ENCODE assay signal across 16 mouse cellular contexts in the genomic region with DNA sequence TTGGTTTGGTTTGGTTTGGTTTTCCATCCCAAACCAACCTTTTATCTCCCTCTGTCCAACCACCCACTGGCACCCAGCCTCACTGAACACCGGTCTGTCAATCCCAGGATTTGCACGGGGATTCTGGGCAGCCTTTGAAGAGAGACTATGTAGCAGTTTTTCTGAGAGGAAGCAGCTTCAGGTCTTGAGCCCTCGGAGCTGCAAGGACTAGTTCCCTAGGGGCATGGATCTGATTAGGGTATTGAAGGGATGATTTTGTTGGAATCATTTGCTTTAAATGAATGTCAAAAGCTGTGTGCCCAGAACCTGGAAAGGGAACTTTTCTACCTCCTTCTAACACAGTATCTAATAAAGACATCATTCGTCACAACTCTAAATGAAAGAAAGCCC. TPM values are rescaled to one million over a fixed set of nuclear protein-coding genes. Genes with fewer than 3 reads are reported as not detected.
DNase-seq lines count a peak whose midpoint lies in the region; ATAC-seq and TF ChIP-seq lines count a peak whose summit lies in the region.
"Had no signal": no experiment of that assay in that cellular context is flagged by ENCODE, and none has a peak within 500 bp of the region (broad histone marks: within the 10 kb centered on the region; RNA-seq: fewer than 3 reads in every experiment).

No protein-coding gene starts in this region.

- no peaks in the 10 kb centered on the region for H3K36me3 ChIP-seq in forebrain, embryonic 11.5 days (ENCODE audit: control insufficient read depth, insufficient read depth, low read length)
- no peaks in the 10 kb centered on the region for H3K36me3 ChIP-seq in forebrain, embryonic 15.5 days
- no peaks in the 10 kb centered on the region for H3K36me3 ChIP-seq in kidney, postnatal 0 days (ENCODE audit: insufficient read depth, low read length)
- H3K36me3 ChIP-seq in limb, embryonic 11.5 days (ENCODE audit: control insufficient read depth, insufficient read depth, low read length): no peaks in the 10 kb centered on the region
- H3K36me3 ChIP-seq: heart, embryonic 13.5 days; liver, embryonic 13.5 days had no signal

- H3K27ac ChIP-seq in forebrain, embryonic 11.5 days (ENCODE audit: low read depth, low read length): no peak overlapping the region
- H3K27ac ChIP-seq in forebrain, embryonic 15.5 days (replicated peaks): no peak overlapping the region
- no peak overlapping the region for H3K27ac ChIP-seq in kidney, postnatal 0 days
- H3K27ac ChIP-seq in limb, embryonic 11.5 days (replicated peaks; ENCODE audit: low read depth, low read length): peak overlapping the region; percentile 69
- H3K27ac ChIP-seq: heart, embryonic 13.5 days; liver, embryonic 13.5 days had no signal

- H3K4me2 ChIP-seq in forebrain, embryonic 11.5 days (ENCODE audit: low read depth, low read length, severe bottlenecking): no peak overlapping the region
- no peak overlapping the region for H3K4me2 ChIP-seq in forebrain, embryonic 15.5 days (replicated peaks)
- no peak overlapping the region for H3K4me2 ChIP-seq in kidney, postnatal 0 days (ENCODE audit: low read length)
- H3K4me2 ChIP-seq in limb, embryonic 11.5 days (ENCODE audit: low read depth, severe bottlenecking): peak overlapping the region; percentile 62

- H3K4me1 ChIP-seq in forebrain, embryonic 11.5 days (replicated peaks; ENCODE audit: control insufficient read depth, insufficient read depth, low read length): peaks cover 9% of the 10 kb centered on the region; the same call in 1 of the 2 replicates
- H3K4me1 ChIP-seq in forebrain, embryonic 15.5 days: peaks cover 17% of the 10 kb centered on the region
- H3K4me1 ChIP-seq in kidney, postnatal 0 days (replicated peaks; ENCODE audit: insufficient read depth, low read length): peaks cover 4% of the 10 kb centered on the region; the same call in 1 of the 2 replicates
- peaks cover 13% of the 10 kb centered on the region for H3K4me1 ChIP-seq in limb, embryonic 11.5 days (ENCODE audit: control insufficient read depth, insufficient read depth, low read length)

- no peaks in the 10 kb centered on the region for H3K9me3 ChIP-seq in forebrain, embryonic 11.5 days (ENCODE audit: control insufficient read depth, low read length)
- H3K9me3 ChIP-seq in forebrain, embryonic 15.5 days: no peaks in the 10 kb centered on the region
- no peaks in the 10 kb centered on the region for H3K9me3 ChIP-seq in kidney, postnatal 0 days (replicated peaks; ENCODE audit: low read length)
- H3K9me3 ChIP-seq in limb, embryonic 11.5 days (ENCODE audit: control insufficient read depth, low read length): no peaks in the 10 kb centered on the region
- H3K9me3 ChIP-seq: heart, embryonic 13.5 days; liver, embryonic 13.5 days had no signal

- ATAC-seq in forebrain, embryonic 11.5 days (replicated peaks; ENCODE audit: low FRiP score): no peak
- ATAC-seq in forebrain, embryonic 15.5 days (replicated peaks): no peak
- no peak for ATAC-seq in kidney, postnatal 0 days (replicated peaks; ENCODE audit: low FRiP score, low read depth)
- no peak for ATAC-seq in limb, embryonic 11.5 days (ENCODE audit: insufficient number of reproducible peaks, low FRiP score, low TSS enrichment, low read depth)

- peak; percentile 54 for DNase-seq in forebrain, embryonic 11.5 days (ENCODE audit: low spot score)
- peak; percentile 24 for DNase-seq in kidney, postnatal 0 days (ENCODE audit: low spot score)
- DNase-seq in kidney, adult 9 months: no peak
- DNase-seq in brain, embryonic 14.5 days (ENCODE audit: low read depth): peak; percentile 56
- DNase-seq in limb, embryonic 11.5 days (ENCODE audit: low spot score): peak; percentile 61
- no peak for DNase-seq in lung, postnatal 25 days (ENCODE audit: low spot score)
- no peak for DNase-seq in urinary bladder, postnatal 14 days (ENCODE audit: low spot score)
- DNase-seq: cerebellum, adult 11 months; gastrocnemius, postnatal 25 days; layer of hippocampus, adult 9-11 months; liver, embryonic 13.5 days had no signal

- no peak for TF ChIP-seq CTCF in kidney, postnatal 0 days (IDR thresholded peaks at IDR 0.05; ENCODE audit: low read depth)
- TF ChIP-seq CTCF in brain, embryonic 14.5 days (IDR thresholded peaks at IDR 0.05; ENCODE audit: borderline replicate concordance, extremely low read depth, insufficient read depth, insufficient read length): no peak

- H3K4me3 ChIP-seq in forebrain, embryonic 11.5 days (ENCODE audit: low read depth, low read length): no peak overlapping the region
- no peak overlapping the region for H3K4me3 ChIP-seq in forebrain, embryonic 15.5 days
- no peak overlapping the region for H3K4me3 ChIP-seq in kidney, postnatal 0 days (replicated peaks; ENCODE audit: low read depth, low read length)
- H3K4me3 ChIP-seq in limb, embryonic 11.5 days (ENCODE audit: low read depth, low read length): peak overlapping the region; percentile 32

- TF ChIP-seq POLR2A in brain, embryonic 14.5 days (IDR thresholded peaks at IDR 0.05; ENCODE audit: borderline replicate concordance, extremely low read depth, insufficient read depth, insufficient read length, poor library complexity, severe bottlenecking): no peak

- no peak overlapping the region for H3K9ac ChIP-seq in forebrain, embryonic 11.5 days (ENCODE audit: low read length)
- no peak overlapping the region for H3K9ac ChIP-seq in forebrain, embryonic 15.5 days (replicated peaks)
- H3K9ac ChIP-seq in kidney, postnatal 0 days (ENCODE audit: low read depth, low read length): no peak overlapping the region
- peak overlapping the region; percentile 72 for H3K9ac ChIP-seq in limb, embryonic 11.5 days (ENCODE audit: low read length)
- H3K9ac ChIP-seq: liver, embryonic 13.5 days had no signal

- WGBS in forebrain, embryonic 11.5 days: 3% methylated on average over 4 of the region's 4 CpGs
- WGBS in forebrain, embryonic 15.5 days: 2% methylated on average over 4 of the region's 4 CpGs
- 5% methylated on average over 4 of the region's 4 CpGs for WGBS in kidney, postnatal 0 days
- WGBS in limb, embryonic 11.5 days: 2% methylated on average over 4 of the region's 4 CpGs

- H3K27me3 ChIP-seq in forebrain, embryonic 11.5 days (ENCODE audit: control insufficient read depth, insufficient read depth, low read length): peaks cover 83% of the 10 kb centered on the region
- peaks cover 73% of the 10 kb centered on the region for H3K27me3 ChIP-seq in forebrain, embryonic 15.5 days
- H3K27me3 ChIP-seq in kidney, postnatal 0 days (ENCODE audit: insufficient read depth, low read length): peaks cover 67% of the 10 kb centered on the region
- peaks cover 54% of the 10 kb centered on the region for H3K27me3 ChIP-seq in limb, embryonic 11.5 days (ENCODE audit: control insufficient read depth, insufficient read depth, low read length)

RNA-seq across cellular contexts. Expression of a gene that starts 2.7 kb away (rescaled TPM):
- polyA plus RNA-seq in forebrain, embryonic 11.5 days (2014; fragmentation: Nextera tagmentation; extraction: Ambion mirVana): not detected in 2 replicates
- polyA plus RNA-seq in forebrain, embryonic 15.5 days (2015; fragmentation: Nextera tagmentation; extraction: Ambion mirVana): not detected in 2 replicates
- polyA plus RNA-seq in kidney, postnatal 0 days (2015; fragmentation: Nextera tagmentation; extraction: Ambion mirVana): 0.08 TPM in 1 of 2 replicates, not detected in the other
- polyA plus RNA-seq in brain, embryonic 14.5 days (2012; rRNA removed): 1.7 and 4.6 TPM in 2 replicates
- polyA plus RNA-seq in limb, embryonic 11.5 days (2014; fragmentation: Nextera tagmentation; extraction: Ambion mirVana): 3.3 and 3.8 TPM in 2 replicates
- polyA plus RNA-seq: heart, embryonic 13.5 days; kidney, embryonic 16.5 days; liver, embryonic 13.5 days; lung, embryonic 16.5 days; thymus, postnatal 0 days had no signal

RNA-seq across cellular contexts. Expression of a gene that starts 11.5 kb away (rescaled TPM):
- not detected in 2 replicates for polyA plus RNA-seq in forebrain, embryonic 11.5 days (2014; fragmentation: Nextera tagmentation; extraction: Ambion mirVana)
- not detected in 2 replicates for polyA plus RNA-seq in forebrain, embryonic 15.5 days (2015; fragmentation: Nextera tagmentation; extraction: Ambion mirVana)
- 0.10 TPM in 1 of 2 replicates, not detected in the other for polyA plus RNA-seq in kidney, postnatal 0 days (2015; fragmentation: Nextera tagmentation; extraction: Ambion mirVana)
- 0.16 and 0.25 TPM in 2 replicates for polyA plus RNA-seq in brain, embryonic 14.5 days (2012; rRNA removed)
- polyA plus RNA-seq in limb, embryonic 11.5 days (2014; fragmentation: Nextera tagmentation; extraction: Ambion mirVana): 55.3 and 59.8 TPM in 2 replicates
- polyA plus RNA-seq: heart, embryonic 13.5 days; liver, embryonic 13.5 days; lung, embryonic 16.5 days; thymus, postnatal 0 days had no signal

RNA-seq across cellular contexts. Expression of a gene that starts 18.2 kb away (rescaled TPM):
- not detected in 2 replicates for polyA plus RNA-seq in forebrain, embryonic 11.5 days (2014; fragmentation: Nextera tagmentation; extraction: Ambion mirVana)
- polyA plus RNA-seq in forebrain, embryonic 15.5 days (2015; fragmentation: Nextera tagmentation; extraction: Ambion mirVana): not detected in 2 replicates
- 2.6 and 2.8 TPM in 2 replicates for polyA plus RNA-seq in kidney, postnatal 0 days (2015; fragmentation: Nextera tagmentation; extraction: Ambion mirVana)
- 0.05 TPM in 1 of 2 replicates, not detected in the other for polyA plus RNA-seq in brain, embryonic 14.5 days (2012; rRNA removed)
- 80.7 and 82.2 TPM in 2 replicates for polyA plus RNA-seq in limb, embryonic 11.5 days (2014; fragmentation: Nextera tagmentation; extraction: Ambion mirVana)
- polyA plus RNA-seq: heart, embryonic 13.5 days; liver, embryonic 13.5 days; lung, embryonic 16.5 days; thymus, postnatal 0 days had no signal

RNA-seq across cellular contexts. Expression of a gene that starts 22.7 kb away (rescaled TPM):
- polyA plus RNA-seq in forebrain, embryonic 11.5 days (2014; fragmentation: Nextera tagmentation; extraction: Ambion mirVana): not detected in 2 replicates
- not detected in 2 replicates for polyA plus RNA-seq in forebrain, embryonic 15.5 days (2015; fragmentation: Nextera tagmentation; extraction: Ambion mirVana)
- 19.7 and 23.8 TPM in 2 replicates for polyA plus RNA-seq in kidney, postnatal 0 days (2015; fragmentation: Nextera tagmentation; extraction: Ambion mirVana)
- 0.05 TPM in 1 of 2 replicates, not detected in the other for polyA plus RNA-seq in brain, embryonic 14.5 days (2012; rRNA removed)
- polyA plus RNA-seq in limb, embryonic 11.5 days (2014; fragmentation: Nextera tagmentation; extraction: Ambion mirVana): 59.6 and 64.4 TPM in 2 replicates
- polyA plus RNA-seq: heart, embryonic 13.5 days; liver, embryonic 13.5 days; lung, embryonic 16.5 days; thymus, postnatal 0 days had no signal

RNA-seq across cellular contexts. Expression of a gene that starts 35.1 kb away (rescaled TPM):
- not detected in 2 replicates for polyA plus RNA-seq in forebrain, embryonic 11.5 days (2014; fragmentation: Nextera tagmentation; extraction: Ambion mirVana)
- not detected in 2 replicates for polyA plus RNA-seq in forebrain, embryonic 15.5 days (2015; fragmentation: Nextera tagmentation; extraction: Ambion mirVana)
- polyA plus RNA-seq in kidney, postnatal 0 days (2015; fragmentation: Nextera tagmentation; extraction: Ambion mirVana): 44.6 and 45.5 TPM in 2 replicates
- 0.04 and 0.14 TPM in 2 replicates for polyA plus RNA-seq in brain, embryonic 14.5 days (2012; rRNA removed)
- 52.0 and 55.0 TPM in 2 replicates for polyA plus RNA-seq in limb, embryonic 11.5 days (2014; fragmentation: Nextera tagmentation; extraction: Ambion mirVana)
- polyA plus RNA-seq: liver, embryonic 13.5 days had no signal

Comparison
In these comparisons a context has a peak if more than half of its experiments do, and no peak if none do; other contexts are left out.
1. DNase-seq: peak in forebrain, embryonic 11.5 days (single experiment), kidney, postnatal 0 days (single experiment), brain, embryonic 14.5 days (single experiment) and limb, embryonic 11.5 days (single experiment); none in kidney, adult 9 months (single experiment), lung, postnatal 25 days (single experiment) and urinary bladder, postnatal 14 days (single experiment).
2. RNA of a gene that starts 11.5 kb away (polyA plus RNA-seq): 55.3 to 59.8 TPM in limb, embryonic 11.5 days; 0.16 to 0.25 TPM in brain, embryonic 14.5 days, 0.10 TPM in kidney, postnatal 0 days, not detected in forebrain, embryonic 11.5 days and not detected in forebrain, embryonic 15.5 days; every median in the first group is over 10 times any median in the second.
3. RNA of a gene that starts 18.2 kb away (polyA plus RNA-seq): 80.7 to 82.2 TPM in limb, embryonic 11.5 days; 2.6 to 2.8 TPM in kidney, postnatal 0 days, 0.05 TPM in brain, embryonic 14.5 days, not detected in forebrain, embryonic 11.5 days and not detected in forebrain, embryonic 15.5 days; every median in the first group is over 10 times any median in the second.